Mouse (Mus musculus) E14TG2a.4 (cell line): Measurements from ENCODE around the gene Man2b2.

Experiments
- H3K27me3 ChIP-seq: 2 replicates; pipeline ENCODE4 v1.6.1; 2014; ENCODE audit warnings: low read length, control low read depth; ENCODE audit not compliant: insufficient read depth
- H3K36me3 ChIP-seq: 2 replicates; pipeline ENCODE4 v1.6.1; 2014; ENCODE audit warnings: low read length, control low read depth; ENCODE audit not compliant: insufficient read depth
- H3K4me1 ChIP-seq: replicated peaks from 2 replicates; pipeline ENCODE4 v1.6.1; 2014; ENCODE audit warnings: low read depth, low read length, control low read depth
- H3K4me3 ChIP-seq: replicated peaks from 2 replicates; pipeline ENCODE4 v1.5.1; 2014; ENCODE audit warnings: mild to moderate bottlenecking, low read length
- H3K9me3 ChIP-seq: 2 replicates; pipeline ENCODE4 v1.6.1; 2014; ENCODE audit warnings: low read length, control low read depth
- CTCF ChIP-seq: conservative IDR thresholded peaks from 2 replicates; pipeline ENCODE4 v1.5.1; 2014; ENCODE audit warnings: low read length
- NANOG ChIP-seq: IDR thresholded peaks from 2 replicates; pipeline ENCODE4 v1.6.1; 2014; ENCODE audit warnings: borderline replicate concordance, low read length, mixed read lengths
- POU5F1 ChIP-seq: IDR thresholded peaks from 2 replicates; pipeline ENCODE4 v1.6.1; 2014; ENCODE audit warnings: low read length, borderline replicate concordance

Man2b2 gene

DNA sequence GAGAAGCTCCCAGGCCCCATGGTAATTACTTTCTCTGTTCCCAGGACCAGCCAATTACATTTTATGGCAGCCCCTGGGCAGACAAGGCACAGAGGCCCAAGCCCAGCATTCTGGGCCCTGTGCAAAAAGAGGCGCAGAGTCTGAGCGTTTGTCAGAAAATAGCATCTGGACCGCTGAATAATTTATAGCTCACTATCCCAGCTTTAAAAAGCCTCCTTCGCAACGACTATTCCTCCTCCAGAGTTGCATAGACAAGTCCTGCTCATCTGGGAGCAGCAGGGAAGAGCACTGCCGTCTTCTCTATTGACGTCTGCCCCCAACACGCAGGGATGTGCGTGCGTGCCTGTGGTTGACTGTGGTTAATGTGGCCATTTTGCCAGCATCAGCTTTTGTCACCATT is 14.0 kb upstream of the Man2b2 start:
- peaks cover 7% of the 10 kb centered on the region for H3K9me3 ChIP-seq
- no peaks in the 10 kb centered on the region for H3K36me3 ChIP-seq
- no peak overlapping the region; the same call in 1 of the 2 replicates for H3K4me3 ChIP-seq
- no peak for TF ChIP-seq POU5F1
- no peak for TF ChIP-seq CTCF
- no peak for TF ChIP-seq NANOG
- H3K27me3 ChIP-seq, result peaks cover 13% of the 10 kb centered on the region
- H3K4me1 ChIP-seq, result peaks cover 20% of the 10 kb centered on the region

- Histone ChIP-seq H3K9me3 (peaks cover 7% of the 10 kb centered on the region), H3K4me3 (no peak overlapping the region), H3K4me1 (peaks cover 11% of the 10 kb centered on the region; the same call in 1 of the 2 replicates), H3K36me3 (no peaks in the 10 kb centered on the region), H3K27me3 (peaks cover 14% of the 10 kb centered on the region)
- TF ChIP-seq POU5F1 (no peak), CTCF (no peak), NANOG (no peak)
Observed at GRCm38 (mm10) chr5:36841701-36842100, 11.2 kb upstream of the Man2b2 start.

DNA sequence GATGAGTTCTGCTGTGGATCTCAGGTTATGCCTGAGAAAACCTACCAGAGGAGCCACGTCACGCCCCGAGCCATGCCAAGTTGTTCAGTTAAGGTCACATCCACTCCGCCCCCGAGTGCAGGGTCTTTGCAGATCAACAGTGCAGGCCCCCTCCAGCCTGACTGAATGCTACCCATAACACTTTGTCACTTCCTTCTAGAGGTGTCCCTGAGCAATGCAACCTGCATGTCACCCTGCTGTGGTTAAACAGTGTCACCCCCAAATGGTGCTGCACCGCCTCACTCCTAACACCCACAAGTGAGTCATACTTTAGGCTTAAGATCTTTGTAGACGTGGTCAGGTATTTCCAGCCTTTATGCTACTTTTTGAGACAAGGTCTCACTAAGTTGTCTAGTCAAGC is 9.6 kb upstream of the Man2b2 start:
- no peak overlapping the region for H3K4me3 ChIP-seq
- H3K27me3 ChIP-seq, result peaks cover 11% of the 10 kb centered on the region
- H3K36me3 ChIP-seq, result no peaks in the 10 kb centered on the region
- H3K4me1 ChIP-seq, result peaks cover 9% of the 10 kb centered on the region; the same call in 1 of the 2 replicates
- peaks cover 7% of the 10 kb centered on the region for H3K9me3 ChIP-seq
- TF ChIP-seq POU5F1 (no peak), CTCF (no peak), NANOG (no peak)

GRCm38 (mm10) chr5:36839602-36840001 is 9.1 kb upstream of the Man2b2 start:
- Histone ChIP-seq H3K4me1 (peaks cover 4% of the 10 kb centered on the region; the same call in 1 of the 2 replicates), H3K9me3 (peaks cover 7% of the 10 kb centered on the region), H3K27me3 (peaks cover 12% of the 10 kb centered on the region), H3K36me3 (no peaks in the 10 kb centered on the region), H3K4me3 (no peak overlapping the region)
- TF ChIP-seq NANOG, result no peak
- no peak for TF ChIP-seq POU5F1
- TF ChIP-seq CTCF, result no peak

- TF ChIP-seq POU5F1, result no peak
- TF ChIP-seq CTCF, result no peak
- no peak for TF ChIP-seq NANOG
Observed at GRCm38 (mm10) chr5:36839032-36839431, 8.6 kb upstream of the Man2b2 start.

GRCm38 (mm10) chr5:36835933-36836332 is 5.5 kb upstream of the Man2b2 start:
- Histone ChIP-seq H3K9me3 (no peaks in the 10 kb centered on the region), H3K27me3 (peaks cover 12% of the 10 kb centered on the region), H3K4me3 (no peak overlapping the region), H3K36me3 (no peaks in the 10 kb centered on the region), H3K4me1 (peaks cover 4% of the 10 kb centered on the region; the same call in 1 of the 2 replicates)
- TF ChIP-seq POU5F1 (no peak), NANOG (no peak), CTCF (peak; percentile 90)

More at GRCm38 (mm10) chr5:36839032-36839431, 8.6 kb upstream of the Man2b2 start:
- H3K4me1 ChIP-seq, result no peaks in the 10 kb centered on the region
- H3K4me3 ChIP-seq, result no peak overlapping the region
- peaks cover 14% of the 10 kb centered on the region for H3K27me3 ChIP-seq
- H3K36me3 ChIP-seq, result no peaks in the 10 kb centered on the region
- H3K9me3 ChIP-seq, result peaks cover 7% of the 10 kb centered on the region

- H3K36me3 ChIP-seq, result peaks cover 20% of the 10 kb centered on the region
- no peaks in the 10 kb centered on the region for H3K9me3 ChIP-seq
- peaks cover 4% of the 10 kb centered on the region; the same call in 1 of the 2 replicates for H3K27me3 ChIP-seq
- H3K4me1 ChIP-seq, result peaks cover 16% of the 10 kb centered on the region
- no peak overlapping the region for H3K4me3 ChIP-seq
- TF ChIP-seq POU5F1, result no peak
- no peak for TF ChIP-seq NANOG
- no peak for TF ChIP-seq CTCF
Observed at GRCm38 (mm10) chr5:36831272-36831671, 819 bp upstream of the Man2b2 start.

GRCm38 (mm10) chr5:36829098-36829497 is 1.4 kb downstream of the Man2b2 start:
- Histone ChIP-seq H3K4me3 (no peak overlapping the region), H3K4me1 (peaks cover 16% of the 10 kb centered on the region), H3K27me3 (no peaks in the 10 kb centered on the region; the same call in 1 of the 2 replicates), H3K9me3 (no peaks in the 10 kb centered on the region), H3K36me3 (peaks cover 33% of the 10 kb centered on the region)
- TF ChIP-seq NANOG, result no peak
- no peak for TF ChIP-seq CTCF
- TF ChIP-seq POU5F1, result no peak

DNA sequence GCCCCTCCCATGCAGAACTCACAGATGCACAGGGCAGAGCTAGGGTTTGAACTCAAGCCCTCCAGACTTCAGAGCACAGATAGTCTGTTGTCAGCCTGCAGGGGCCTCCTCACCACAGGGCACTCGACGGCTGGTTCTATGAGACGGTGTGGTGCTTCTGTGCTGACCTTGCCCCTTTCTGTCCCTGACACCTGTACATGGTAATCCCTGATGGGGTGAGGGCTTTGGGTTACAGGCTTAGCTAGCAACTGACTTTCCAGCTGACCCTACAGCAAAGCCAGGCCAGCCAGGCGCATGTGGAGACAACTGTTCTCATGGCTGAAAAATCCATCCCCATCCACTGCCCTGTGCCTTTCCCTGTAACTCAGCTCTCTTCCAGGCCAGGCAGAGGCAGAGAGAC is 7.5 kb downstream of the Man2b2 start:
- H3K27me3 ChIP-seq, result no peaks in the 10 kb centered on the region
- no peak overlapping the region for H3K4me3 ChIP-seq
- no peaks in the 10 kb centered on the region for H3K9me3 ChIP-seq
- TF ChIP-seq NANOG (no peak), CTCF (no peak), POU5F1 (no peak)
- H3K4me1 ChIP-seq, result peaks cover 12% of the 10 kb centered on the region
- peaks cover 64% of the 10 kb centered on the region for H3K36me3 ChIP-seq
